Mouse (Mus musculus): ENCODE data around the gene Tmcc2. TPM values are rescaled to one million over a fixed set of nuclear protein-coding genes. Genes with fewer than 3 reads are reported as not detected.

Tmcc2 gene
- total and polyA plus RNA-seq, 3 experiments = 4.1 to 7.2 TPM; not detected in 1

DNA sequence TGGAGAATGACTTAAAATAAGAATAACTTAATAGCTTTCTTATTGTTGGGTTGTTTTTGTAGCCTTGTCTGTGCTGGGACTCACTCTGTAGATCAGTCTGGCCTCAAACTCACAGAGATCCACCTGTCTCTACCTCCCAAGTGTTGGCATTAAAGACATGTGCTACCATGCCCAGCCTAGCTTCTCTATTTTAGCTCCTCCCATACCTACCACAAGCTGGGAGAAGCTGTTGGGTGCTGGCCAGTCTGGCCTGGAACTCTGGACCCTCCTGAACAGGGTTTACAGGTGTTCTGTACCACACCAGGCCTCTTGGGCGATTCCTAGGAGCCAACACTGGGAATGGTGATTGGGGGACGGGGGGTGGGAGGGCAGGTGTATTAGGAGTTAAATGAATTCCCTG is 47.9 kb downstream of the Tmcc2 start:
- DNase-seq (ENCODE audit: low read depth, low spot score) = peak; percentile 50
- H3K4me3 ChIP-seq (ENCODE audit: control insufficient read depth in 1 of 2, insufficient read depth in 1 of 2, low read depth in 2 of 2, low read length in 2 of 2) = no peak overlapping the region
- H3K4me1 ChIP-seq (ENCODE audit: control insufficient read depth in 1 of 2, insufficient read depth in 2 of 2, low read length in 2 of 2) = peaks cover 8 to 34% of the 10 kb centered on the region in 2 experiments
- H3K9ac ChIP-seq (ENCODE audit: control insufficient read depth, low read depth, low read length, poor library complexity, severe bottlenecking) = no peak overlapping the region
- no peaks in the 10 kb centered on the region for H3K9me3 ChIP-seq (replicated peaks; ENCODE audit: insufficient read depth, low read length)
- TF ChIP-seq HCFC1 (IDR thresholded peaks at IDR 0.05; ENCODE audit: low read depth, low read length) = no peak
- TF ChIP-seq NRF1 (IDR thresholded peaks at IDR 0.05; ENCODE audit: insufficient read depth, low read depth, low read length, poor library complexity, severe bottlenecking) = no peak
- TF ChIP-seq USF1 (IDR thresholded peaks at IDR 0.05; ENCODE audit: low read depth, low read length) = no peak
- no peak for TF ChIP-seq USF2 (IDR thresholded peaks at IDR 0.05; ENCODE audit: borderline replicate concordance in 1 of 2, insufficient read depth in 1 of 2, low read depth in 1 of 2, low read length in 2 of 2)
- no peak for TF ChIP-seq POLR2AphosphoS2 (IDR thresholded peaks at IDR 0.05; ENCODE audit: low read length)
- TF ChIP-seq POLR2AphosphoS5 (IDR thresholded peaks at IDR 0.05; ENCODE audit: borderline replicate concordance, low read depth, low read length) = no peak
- H3K36me3 ChIP-seq (ENCODE audit: control insufficient read depth in 1 of 2, insufficient read depth in 2 of 2, low read length in 2 of 2) = peaks cover 0 to 27% of the 10 kb centered on the region in 2 experiments; a peak in 2 of 4 replicates
- no peaks in the 10 kb centered on the region for H3K79me2 ChIP-seq (ENCODE audit: control insufficient read depth, insufficient read depth, low read length, poor library complexity)
- H3K27ac ChIP-seq (ENCODE audit: control insufficient read depth, low read depth, low read length) = no peak overlapping the region
- H3K27me3 ChIP-seq (ENCODE audit: control insufficient read depth in 1 of 2, insufficient read depth in 2 of 2, low read length in 2 of 2) = no peaks in the 10 kb centered on the region

DNA sequence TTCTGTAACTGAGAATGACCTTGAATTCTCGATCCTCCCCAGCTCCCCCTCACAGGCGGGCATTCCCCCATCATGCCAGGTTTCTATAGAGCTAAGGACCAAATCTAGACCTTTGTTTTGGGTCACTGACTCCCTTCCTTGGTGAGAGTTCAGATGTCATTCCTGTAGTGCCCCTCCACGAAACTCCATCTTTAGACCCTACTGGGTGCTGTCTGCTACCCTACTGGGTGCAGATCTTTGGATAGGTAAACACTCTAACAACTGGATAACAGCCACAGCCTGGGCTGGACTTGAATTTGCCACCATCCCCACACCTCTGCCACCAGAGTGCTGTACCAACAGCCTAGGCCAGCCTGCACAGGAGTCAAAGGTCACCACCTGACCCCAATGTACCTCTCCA is 48.6 kb downstream of the Tmcc2 start:
- TF ChIP-seq TBP (IDR thresholded peaks at IDR 0.05; ENCODE audit: low read depth, low read length) (no peak), ZKSCAN1 (IDR thresholded peaks at IDR 0.05; ENCODE audit: low read depth, low read length) (peak; percentile 96)
- H3K4me3 ChIP-seq (ENCODE audit: control insufficient read depth in 1 of 2, insufficient read depth in 1 of 2, low read depth in 2 of 2, low read length in 2 of 2) = peak overlapping the region in 1 of 2 experiments; percentile 33; a peak in 2 of 4 replicates
- no peaks in the 10 kb centered on the region for H3K79me2 ChIP-seq (ENCODE audit: control insufficient read depth, insufficient read depth, low read length, poor library complexity)
- H3K9ac ChIP-seq (ENCODE audit: control insufficient read depth, low read depth, low read length, poor library complexity, severe bottlenecking) = peak overlapping the region; percentile 52
- H3K9me3 ChIP-seq (replicated peaks; ENCODE audit: insufficient read depth, low read length) = no peaks in the 10 kb centered on the region
- H3K36me3 ChIP-seq (ENCODE audit: control insufficient read depth in 1 of 2, insufficient read depth in 2 of 2, low read length in 2 of 2) = peaks cover 0 to 28% of the 10 kb centered on the region in 2 experiments; a peak in 2 of 4 replicates
- H3K27ac ChIP-seq (ENCODE audit: control insufficient read depth, low read depth, low read length) = peak overlapping the region; percentile 81
- no peaks in the 10 kb centered on the region for H3K27me3 ChIP-seq (ENCODE audit: control insufficient read depth in 1 of 2, insufficient read depth in 2 of 2, low read length in 2 of 2)
- no peak for DNase-seq (ENCODE audit: low read depth, low spot score)
- H3K4me1 ChIP-seq (ENCODE audit: control insufficient read depth in 1 of 2, insufficient read depth in 2 of 2, low read length in 2 of 2) = peaks cover 8 to 36% of the 10 kb centered on the region in 2 experiments

DNA sequence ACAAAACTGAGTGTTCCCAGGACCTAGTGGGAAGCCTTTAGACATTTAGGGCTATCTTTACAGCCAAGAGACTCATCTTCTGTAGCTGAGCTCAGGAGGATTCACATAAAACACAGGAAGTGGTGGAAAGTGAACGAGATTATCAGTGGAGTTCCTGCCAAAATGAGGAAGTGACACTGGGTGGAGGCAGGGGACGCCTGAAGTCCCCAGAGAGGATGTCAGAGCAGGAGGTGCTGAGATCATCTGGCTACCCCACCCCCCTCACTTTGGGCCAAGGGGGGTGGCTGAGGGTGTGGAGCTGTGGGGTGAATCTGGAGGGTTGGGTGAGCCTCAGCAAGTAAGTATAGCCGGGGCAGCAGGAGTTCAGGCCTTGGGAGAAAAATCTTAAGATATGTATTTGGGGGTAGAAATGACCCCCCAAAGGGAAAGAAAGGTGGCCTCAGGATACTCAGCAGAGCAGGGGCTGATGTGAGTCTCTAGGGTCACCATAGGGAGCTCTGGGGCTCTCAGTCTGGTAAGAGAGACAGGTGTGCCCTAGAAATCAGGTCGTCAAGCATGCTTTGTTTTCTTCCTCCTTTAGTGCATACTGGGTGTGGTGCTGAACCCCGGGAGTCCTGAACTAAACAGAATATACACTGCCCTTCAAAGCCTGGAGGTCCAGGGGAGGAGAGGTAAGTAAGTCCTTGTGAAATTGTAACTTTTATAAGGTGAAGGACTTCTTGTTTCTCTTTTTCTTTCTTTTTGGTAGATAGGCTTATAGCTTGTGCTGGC is 49.2 kb downstream of the Tmcc2 start:
- no peaks in the 10 kb centered on the region for H3K79me2 ChIP-seq (ENCODE audit: control insufficient read depth, insufficient read depth, low read length, poor library complexity)
- H3K36me3 ChIP-seq (ENCODE audit: control insufficient read depth in 1 of 2, insufficient read depth in 2 of 2, low read length in 2 of 2) = peaks cover 0 to 33% of the 10 kb centered on the region in 2 experiments; a peak in 2 of 4 replicates
- no peaks in the 10 kb centered on the region for H3K27me3 ChIP-seq (ENCODE audit: control insufficient read depth in 1 of 2, insufficient read depth in 2 of 2, low read length in 2 of 2)
- peak overlapping the region; percentile 97 for H3K27ac ChIP-seq (ENCODE audit: control insufficient read depth, low read depth, low read length)
- peak overlapping the region; percentile 31 to 33 for H3K4me3 ChIP-seq (ENCODE audit: control insufficient read depth in 1 of 2, insufficient read depth in 1 of 2, low read depth in 2 of 2, low read length in 2 of 2)
- peak overlapping the region; percentile 52 for H3K9ac ChIP-seq (ENCODE audit: control insufficient read depth, low read depth, low read length, poor library complexity, severe bottlenecking)
- H3K4me1 ChIP-seq (ENCODE audit: control insufficient read depth in 1 of 2, insufficient read depth in 2 of 2, low read length in 2 of 2) = peaks cover 8 to 41% of the 10 kb centered on the region in 2 experiments
- peak; percentile 98 for DNase-seq (ENCODE audit: low read depth, low spot score)
- no peaks in the 10 kb centered on the region for H3K9me3 ChIP-seq (replicated peaks; ENCODE audit: insufficient read depth, low read length)
- peak; percentile 76 for TF ChIP-seq MAX (IDR thresholded peaks at IDR 0.05; ENCODE audit: low read length)
- no peak for TF ChIP-seq CTCF (IDR thresholded peaks at IDR 0.05 in 2 of 3, conservative IDR thresholded peaks at IDR 0.05 in 1 of 3; ENCODE audit: control insufficient read depth in 1 of 3, insufficient read depth in 1 of 3, low read depth in 2 of 3, low read length in 3 of 3, poor library complexity in 1 of 3, severe bottlenecking in 1 of 3)
- no peak for TF ChIP-seq RAD21 (IDR thresholded peaks at IDR 0.05; ENCODE audit: low read depth, low read length)
- TF ChIP-seq NELFE (IDR thresholded peaks at IDR 0.05; ENCODE audit: low read depth, low read length) = peak; percentile 33
- no peak for TF ChIP-seq NRF1 (IDR thresholded peaks at IDR 0.05; ENCODE audit: insufficient read depth, low read depth, low read length, poor library complexity, severe bottlenecking)
- peak; percentile 94 for TF ChIP-seq GATA1 (IDR thresholded peaks at IDR 0.05; ENCODE audit: low read depth, low read length)
- 0 out of 2 replicates have a peak, but pooled peaks have one; percentile 18 for TF ChIP-seq MYB (IDR thresholded peaks at IDR 0.05; ENCODE audit: low read depth, low read length)
- TF ChIP-seq ZC3H11A (IDR thresholded peaks at IDR 0.05; ENCODE audit: low read depth, low read length) = no peak
- TF ChIP-seq POLR2AphosphoS5 (IDR thresholded peaks at IDR 0.05; ENCODE audit: borderline replicate concordance, low read depth, low read length) = no peak
- peak; percentile 40; the same call in 1 of the 2 replicates for TF ChIP-seq KAT2A (conservative IDR thresholded peaks at IDR 0.05; ENCODE audit: low read depth, low read length)
- TF ChIP-seq MXI1 (IDR thresholded peaks at IDR 0.05; ENCODE audit: low read depth, low read length) = peak; percentile 70
- TF ChIP-seq SIN3A (IDR thresholded peaks at IDR 0.05; ENCODE audit: low read length) = peak; percentile 90
- TF ChIP-seq CHD1 (IDR thresholded peaks at IDR 0.05; ENCODE audit: low read depth, low read length) = no peak
- peak; percentile 52 for TF ChIP-seq TAL1 (IDR thresholded peaks at IDR 0.05; ENCODE audit: low read length)
- no peak for TF ChIP-seq E2F4 (IDR thresholded peaks at IDR 0.05; ENCODE audit: borderline replicate concordance, low read depth, low read length)
- TF ChIP-seq UBTF (IDR thresholded peaks at IDR 0.05; ENCODE audit: borderline replicate concordance, insufficient read depth, low read depth, low read length) = no peak
- TF ChIP-seq POLR2A (IDR thresholded peaks at IDR 0.05; ENCODE audit: control insufficient read depth in 1 of 2, insufficient read depth in 1 of 2, low read depth in 1 of 2, low read length in 2 of 2, poor library complexity in 1 of 2) = peak in 1 of 2 experiments; percentile 60; a peak in 2 of 4 replicates
- peak; percentile 87 for TF ChIP-seq TCF12 (IDR thresholded peaks at IDR 0.05; ENCODE audit: low read depth, low read length)

All from MEL (cell line).